Mouse (Mus musculus): ENCODE measurements around the gene Azi2.

Azi2 gene

DNA sequence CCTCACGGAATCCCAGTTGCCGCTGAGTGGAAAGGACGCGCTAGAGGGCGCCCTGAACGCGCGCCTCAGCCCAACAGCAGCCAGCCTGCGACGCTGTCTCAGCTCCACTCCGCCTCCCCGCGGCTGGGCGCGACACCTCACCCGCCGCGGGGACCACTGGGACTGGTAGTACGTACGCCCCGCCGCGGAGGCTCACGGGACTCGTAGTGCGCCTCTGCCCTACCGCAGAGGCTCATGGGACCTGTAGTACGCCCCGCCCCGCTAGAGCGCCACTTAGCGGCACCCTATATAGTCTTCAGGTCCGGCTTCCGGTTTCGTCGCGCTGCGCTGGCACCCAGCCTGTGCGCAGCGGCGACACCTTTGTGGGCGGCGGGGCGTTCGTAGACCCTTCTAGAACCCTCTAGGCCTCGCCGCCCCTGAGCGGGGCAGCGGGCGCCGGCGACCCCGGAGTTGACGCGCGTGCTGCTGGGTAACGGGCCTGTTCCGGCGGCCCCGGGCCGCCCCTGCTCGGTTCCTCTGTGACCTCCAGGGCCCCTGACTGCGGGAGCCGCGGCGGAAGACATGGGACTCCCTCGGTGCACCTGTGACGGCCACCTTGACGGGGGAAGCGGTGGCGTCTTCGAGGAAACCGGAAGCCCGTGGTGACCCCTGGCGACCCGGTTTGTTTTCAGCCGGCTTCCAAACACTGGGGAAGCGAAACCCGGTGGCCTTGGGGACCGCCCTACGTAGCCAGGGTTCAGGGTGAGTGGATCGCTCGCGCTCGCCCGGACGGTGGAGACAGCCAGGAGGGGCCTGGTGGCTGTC lies at the start of gene Azi2:
Azi2 (plus strand) TSS at position 282 of the 804 bp plus-strand sequence.
- peak; percentile 97 for DNase-seq (ENCODE audit: low read depth, low spot score)

DNA sequence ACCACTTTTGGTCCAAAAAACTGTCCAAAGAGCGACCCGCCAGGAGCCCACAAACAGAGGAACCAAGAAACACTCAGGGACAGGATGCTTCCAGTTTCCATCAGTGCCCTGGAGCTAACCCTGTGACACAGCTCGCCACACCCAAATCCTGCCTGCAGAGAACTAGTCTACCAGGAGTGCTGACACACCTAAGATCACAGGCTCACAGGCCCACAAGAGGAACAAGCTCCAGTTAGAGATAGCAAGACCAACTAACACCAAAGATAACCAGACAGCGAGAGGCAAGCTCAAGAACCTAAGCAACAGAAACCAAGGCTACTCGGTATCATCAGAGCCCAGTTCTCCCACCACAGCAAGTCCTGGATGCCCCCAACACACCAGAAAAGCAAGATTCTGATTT lies 43.7 kb upstream of the Azi2 start:
- DNase-seq (ENCODE audit: low read depth, low spot score): no peak

DNA sequence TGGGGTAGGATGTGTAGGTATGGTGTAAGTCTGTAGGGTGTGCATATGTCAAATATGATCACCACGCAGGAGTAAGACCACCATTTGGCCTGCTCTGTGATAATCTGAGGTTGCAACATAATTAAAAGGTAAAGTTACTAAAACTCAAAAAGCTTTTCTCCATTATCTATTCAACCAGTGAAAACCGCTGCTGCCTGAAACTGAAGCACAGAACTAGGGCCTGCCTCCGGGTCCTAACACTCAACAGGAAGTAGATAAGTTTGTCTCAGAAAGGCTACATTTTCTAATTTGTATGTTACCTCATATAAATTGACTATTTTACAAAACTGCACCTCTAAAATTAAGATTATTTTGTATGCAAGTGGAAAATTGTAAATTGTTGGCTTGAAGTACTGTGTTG lies 38.8 kb upstream of the Azi2 start:
- DNase-seq (ENCODE audit: low read depth, low spot score): no peak

DNA sequence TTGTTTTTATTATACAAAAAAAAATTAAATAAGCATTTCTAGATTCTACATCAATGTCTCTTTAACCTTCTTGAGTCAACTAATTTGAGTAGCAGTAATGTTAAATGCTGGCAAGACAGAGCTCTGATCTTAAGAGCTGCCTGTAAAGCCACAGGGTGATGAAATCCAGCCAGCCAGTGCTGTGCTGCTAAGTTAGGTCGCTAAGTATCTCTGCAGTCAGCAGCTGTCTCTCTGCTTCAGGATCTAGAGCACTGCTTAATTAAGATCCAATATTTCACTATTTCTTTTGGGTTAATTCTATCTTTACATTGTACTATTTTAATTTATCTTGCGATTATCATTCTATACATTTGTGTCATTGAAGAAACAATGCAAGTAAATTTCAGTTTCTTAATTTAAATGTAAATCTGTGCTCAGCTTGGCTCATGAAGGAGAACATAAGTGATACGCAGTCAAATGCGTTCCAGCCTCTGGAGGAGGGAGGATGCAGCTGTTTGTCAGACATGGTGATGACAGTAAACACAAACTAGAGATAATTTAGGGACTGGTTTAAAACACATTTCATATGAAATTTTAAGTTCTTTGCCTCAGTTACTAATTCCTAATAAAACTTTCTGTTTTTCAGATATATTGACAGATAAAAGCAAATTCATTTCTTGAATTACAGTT lies 36.9 kb upstream of the Azi2 start:
- DNase-seq (ENCODE audit: low read depth, low spot score): no peak

DNA sequence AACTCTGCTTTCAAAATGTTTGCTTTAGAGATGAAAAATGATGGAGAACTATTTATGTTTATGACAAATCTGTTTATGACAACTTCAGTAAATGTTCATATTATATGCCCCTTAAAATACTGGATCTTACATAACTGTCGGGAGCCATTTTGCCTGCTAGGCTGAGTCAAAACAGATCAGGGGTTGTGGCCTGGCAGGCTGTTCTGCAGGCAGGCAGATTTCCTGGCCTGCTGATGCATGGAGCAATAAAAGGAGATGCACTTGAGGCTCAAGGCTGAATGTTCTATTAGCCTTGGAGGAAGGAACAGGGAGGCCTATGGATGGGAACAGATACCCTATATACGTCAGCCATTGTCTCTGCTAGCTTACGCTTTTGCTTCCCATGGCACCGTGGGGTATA lies 36.4 kb upstream of the Azi2 start:
- DNase-seq (ENCODE audit: low read depth, low spot score): no peak

DNA sequence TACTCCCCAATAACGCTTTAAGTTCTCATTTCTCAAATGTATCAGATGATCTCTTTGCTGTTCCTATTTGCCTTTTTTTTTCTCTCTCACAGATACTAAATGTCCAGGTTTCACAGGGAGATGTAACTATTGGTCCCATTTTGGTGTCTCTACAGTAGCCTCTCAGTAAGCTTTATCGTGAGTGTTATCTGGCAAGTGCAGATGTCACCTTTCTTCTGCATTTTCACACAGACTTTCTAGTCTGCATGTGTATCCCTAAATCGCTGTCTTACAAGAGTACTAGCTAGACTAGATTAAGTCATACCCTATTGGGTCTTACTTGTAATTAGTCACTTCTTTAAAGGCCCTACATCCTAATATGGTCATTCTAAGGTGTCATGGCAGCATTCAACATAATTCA lies 27.4 kb upstream of the Azi2 start:
- DNase-seq (ENCODE audit: low read depth, low spot score): no peak

DNA sequence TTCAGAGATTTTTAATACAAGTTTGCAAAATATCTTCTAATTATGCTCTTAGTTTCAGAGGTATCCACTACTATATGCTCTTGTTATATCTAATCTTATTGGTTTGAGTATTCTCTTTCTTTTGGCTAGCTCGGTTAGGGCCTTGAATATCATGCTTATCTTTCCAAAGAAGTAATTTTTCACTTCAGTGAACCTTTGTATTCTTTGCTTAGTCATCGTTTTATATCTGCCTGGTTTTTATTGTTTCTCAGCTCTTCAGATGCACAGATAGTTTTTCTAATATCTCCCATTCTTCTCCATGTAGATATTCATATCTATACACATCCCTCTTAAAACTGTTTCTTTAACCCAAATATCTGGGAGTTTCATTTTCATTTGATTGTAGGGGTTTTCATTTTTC lies 15.3 kb upstream of the Azi2 start:
- no peak for DNase-seq (ENCODE audit: low read depth, low spot score)

DNA sequence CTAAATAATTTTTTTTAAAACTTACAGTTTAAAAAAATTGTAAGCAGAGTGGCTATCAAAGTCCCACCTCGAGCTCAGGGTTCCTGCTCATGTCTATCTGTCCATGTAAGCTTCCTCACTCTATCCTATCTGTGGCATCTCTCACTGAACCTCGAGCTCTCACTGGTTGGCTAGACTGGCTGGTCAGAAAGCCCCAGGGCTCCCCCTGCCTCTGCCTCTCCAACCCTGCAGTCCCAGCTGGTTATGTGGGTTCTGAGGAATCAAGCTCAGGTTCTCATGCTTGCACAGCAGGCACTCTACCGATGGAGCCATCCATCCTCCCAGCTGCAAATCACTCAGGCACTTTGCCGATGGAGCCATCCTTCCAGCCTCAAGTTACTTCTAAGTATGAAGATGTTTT lies 10.8 kb upstream of the Azi2 start:
- DNase-seq (ENCODE audit: low read depth, low spot score): no peak

DNA sequence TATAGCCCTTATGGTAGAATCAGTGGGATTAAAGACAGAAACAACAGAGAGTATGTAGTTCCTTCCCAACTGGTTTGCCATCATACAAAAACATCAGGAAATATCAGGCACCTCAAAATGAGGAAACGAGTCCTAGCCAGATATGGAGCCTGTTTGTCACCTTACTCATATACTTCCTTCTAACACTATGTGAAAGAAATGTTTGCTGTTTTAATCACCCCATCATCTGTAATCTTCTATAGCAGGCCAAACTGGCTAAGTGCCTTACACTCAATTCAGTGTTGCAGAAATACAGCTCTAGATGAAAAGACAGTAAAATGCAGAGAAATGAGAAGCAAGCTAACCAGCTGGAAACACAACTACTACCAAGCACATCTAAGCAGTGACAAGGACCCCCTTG lies 10.0 kb upstream of the Azi2 start:
- no peak for DNase-seq (ENCODE audit: low read depth, low spot score)

DNA sequence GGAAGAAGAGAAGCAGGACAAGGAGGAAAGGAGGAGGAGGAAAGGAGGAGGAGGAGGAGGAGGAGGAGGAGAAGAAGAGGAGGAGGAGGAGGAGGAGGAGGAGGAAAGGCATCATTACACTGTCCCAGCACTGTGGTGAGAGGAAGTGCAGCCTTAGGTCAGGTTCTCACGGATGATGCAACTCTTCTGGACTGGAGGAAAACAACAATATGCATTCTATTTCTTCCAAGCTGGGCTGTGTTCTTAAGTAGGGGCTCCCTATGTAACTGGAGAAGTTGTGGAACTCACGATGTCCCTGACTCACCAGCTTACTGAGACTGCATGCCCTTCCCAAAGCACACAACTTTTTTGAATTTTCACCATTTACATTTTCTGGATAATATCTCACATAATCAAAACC lies 8.6 kb upstream of the Azi2 start:
- no peak for DNase-seq (ENCODE audit: low read depth, low spot score)

DNA sequence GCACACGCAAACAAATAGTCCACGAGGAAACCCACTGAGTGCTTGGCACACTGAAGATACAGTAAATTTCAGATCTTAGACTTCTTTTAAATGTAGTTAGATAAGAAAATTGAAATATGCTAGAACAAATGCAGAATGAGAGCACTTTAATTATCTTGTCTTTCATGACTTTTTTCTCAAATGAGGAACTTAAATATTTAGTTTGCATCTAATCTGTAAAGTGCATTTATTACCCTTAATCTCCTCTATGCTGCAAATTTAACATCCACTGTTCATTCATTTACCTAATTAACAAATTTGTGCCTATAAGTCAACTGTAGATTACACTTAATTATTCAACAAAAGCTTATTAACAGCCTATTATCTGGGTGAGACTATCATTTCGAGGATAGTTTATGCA lies 5.3 kb upstream of the Azi2 start:
- no peak for DNase-seq (ENCODE audit: low read depth, low spot score)

DNA sequence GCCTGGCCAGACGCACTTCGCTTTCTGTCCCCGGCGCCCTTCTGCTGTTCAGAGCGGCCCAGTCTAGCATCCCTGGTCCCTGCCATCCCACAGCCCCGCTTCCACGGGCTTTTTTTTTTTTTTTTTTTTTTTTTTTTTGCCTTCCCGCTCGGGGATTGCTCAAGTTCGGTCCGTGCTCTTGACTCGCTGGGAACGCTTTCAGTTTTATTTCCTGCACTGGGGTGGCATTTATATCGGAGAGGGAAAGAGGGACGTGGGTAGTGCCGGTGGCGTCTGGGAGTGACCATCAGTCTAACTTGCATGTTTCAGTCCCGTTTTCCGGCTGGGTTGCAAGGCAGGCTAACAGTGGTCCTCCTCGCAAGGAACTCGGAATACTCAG lies 712 bp downstream of the Azi2 start:
- DNase-seq (ENCODE audit: low read depth, low spot score): peak; percentile 23

DNA sequence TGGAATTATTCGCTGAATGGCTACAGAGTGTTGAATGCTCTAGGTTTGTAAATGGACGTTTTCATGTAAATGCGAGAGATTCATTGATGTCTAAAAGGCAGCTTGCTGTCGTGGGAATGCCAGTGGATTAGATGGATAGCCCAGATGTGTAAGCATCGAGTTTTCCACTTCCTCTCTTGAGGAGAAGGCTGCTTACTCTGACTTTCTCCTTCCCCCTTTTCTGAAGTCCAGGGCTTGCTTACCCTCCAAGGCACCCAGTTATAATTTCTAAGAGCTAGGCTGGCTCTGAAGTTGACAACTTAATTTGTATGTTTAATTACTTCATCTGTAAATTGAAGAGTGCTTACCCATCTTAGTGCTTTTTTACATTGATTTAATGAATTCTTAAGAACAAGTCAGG lies 1.3 kb downstream of the Azi2 start:
- no peak for DNase-seq (ENCODE audit: low read depth, low spot score)

DNA sequence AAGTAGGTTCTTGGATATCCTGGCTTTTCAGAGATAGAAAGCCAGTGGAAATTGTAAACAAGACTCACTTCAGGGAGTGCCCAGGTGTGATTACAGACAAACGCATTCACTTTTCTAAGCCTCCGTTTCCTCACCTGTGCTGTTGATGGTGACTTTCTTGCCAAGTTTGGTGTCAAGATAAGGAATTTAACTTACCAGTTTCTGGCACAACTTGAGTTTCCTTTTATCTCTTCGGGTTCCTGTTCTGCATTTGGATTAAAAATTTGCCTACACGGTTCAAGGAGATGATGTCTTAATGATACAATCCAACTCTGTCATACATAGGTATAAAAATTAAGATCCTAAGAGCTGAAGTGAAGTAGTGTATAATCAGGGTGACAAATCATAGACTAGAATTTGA lies 2.4 kb downstream of the Azi2 start:
- no peak for DNase-seq (ENCODE audit: low read depth, low spot score)

DNA sequence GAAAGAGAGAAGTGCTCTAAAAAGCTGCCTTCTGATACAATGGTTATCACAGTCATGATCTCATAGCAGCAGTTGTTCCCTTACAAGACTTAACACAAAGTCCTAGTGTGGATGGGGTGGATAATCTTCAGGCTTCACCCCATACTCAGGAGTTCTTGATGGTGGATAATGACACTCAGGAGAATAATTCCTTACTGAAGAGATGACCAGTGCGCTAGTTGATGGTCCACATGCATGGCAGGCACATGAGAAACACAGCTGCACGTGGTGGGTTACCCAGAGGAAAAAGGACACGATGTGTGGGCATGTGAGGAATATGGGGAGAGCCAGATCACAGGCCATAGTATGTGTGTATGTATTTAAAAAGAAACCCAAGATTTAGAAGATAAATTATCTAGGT lies 3.3 kb downstream of the Azi2 start:
- DNase-seq (ENCODE audit: low read depth, low spot score): no peak

DNA sequence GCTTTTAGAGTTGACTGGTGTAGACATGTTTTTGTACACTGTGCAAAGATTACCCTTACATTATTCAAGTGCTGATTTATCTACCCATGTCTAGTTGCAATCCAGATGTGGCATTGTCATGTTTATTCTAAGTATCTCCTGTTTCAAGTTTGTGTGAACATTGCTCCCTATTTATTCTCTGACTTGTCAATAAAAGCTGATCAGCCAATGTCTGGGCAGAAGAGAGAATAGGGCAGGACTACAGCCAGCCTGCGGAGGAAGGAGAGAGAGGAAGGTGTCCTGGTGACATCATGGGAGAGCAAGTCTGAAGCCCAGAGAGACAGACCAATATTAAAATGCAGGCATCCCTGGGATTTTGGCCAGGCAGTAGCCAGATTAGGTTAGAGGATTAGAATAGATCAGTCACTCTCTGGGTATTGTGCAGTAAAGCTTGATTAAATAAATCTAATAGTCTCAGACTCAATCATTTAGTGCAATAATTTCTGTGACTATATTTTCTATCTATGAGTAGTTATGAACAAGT lies 4.8 kb downstream of the Azi2 start:
- no peak for DNase-seq (ENCODE audit: low read depth, low spot score)

DNA sequence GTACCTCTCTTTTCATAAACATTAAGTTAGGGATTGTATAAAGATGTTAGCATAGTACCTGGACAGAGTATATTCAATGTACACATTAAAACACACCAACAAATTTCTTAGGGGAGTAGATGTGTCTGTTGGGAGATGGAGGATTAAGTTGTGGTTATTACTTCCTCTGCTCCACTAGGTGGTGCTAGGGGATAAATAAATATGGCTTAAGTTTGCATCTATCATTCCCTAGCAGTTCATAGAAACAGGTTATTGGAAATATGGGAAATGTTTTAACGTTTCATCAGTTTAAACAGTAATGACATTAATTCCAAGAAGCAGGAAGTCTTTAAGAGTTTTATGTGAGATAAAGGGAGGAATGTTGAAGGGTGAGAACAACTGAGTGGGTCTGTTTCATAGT lies 13.0 kb downstream of the Azi2 start:
- peak; percentile 18 for DNase-seq (ENCODE audit: low read depth, low spot score)

DNA sequence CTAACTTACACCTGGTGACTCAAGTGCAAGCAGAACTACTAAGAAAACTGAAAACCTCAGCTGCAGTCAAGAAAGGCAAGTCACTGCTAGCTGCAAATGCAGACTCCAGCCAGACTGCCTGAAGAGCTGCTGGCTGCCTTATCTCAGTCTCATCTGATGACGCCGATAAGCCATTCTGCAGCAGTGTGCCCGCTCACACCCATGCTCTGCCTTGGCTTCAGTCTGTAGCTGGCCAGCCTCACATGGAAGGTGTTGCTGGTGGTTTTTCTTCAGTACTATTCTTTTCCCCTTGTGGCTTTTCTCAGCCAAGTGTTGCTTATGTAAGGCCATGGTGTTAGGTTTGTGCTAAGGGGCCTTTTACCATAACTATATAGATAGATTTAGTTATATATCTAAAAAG lies 18.8 kb downstream of the Azi2 start:
- no peak for DNase-seq (ENCODE audit: low read depth, low spot score)

DNA sequence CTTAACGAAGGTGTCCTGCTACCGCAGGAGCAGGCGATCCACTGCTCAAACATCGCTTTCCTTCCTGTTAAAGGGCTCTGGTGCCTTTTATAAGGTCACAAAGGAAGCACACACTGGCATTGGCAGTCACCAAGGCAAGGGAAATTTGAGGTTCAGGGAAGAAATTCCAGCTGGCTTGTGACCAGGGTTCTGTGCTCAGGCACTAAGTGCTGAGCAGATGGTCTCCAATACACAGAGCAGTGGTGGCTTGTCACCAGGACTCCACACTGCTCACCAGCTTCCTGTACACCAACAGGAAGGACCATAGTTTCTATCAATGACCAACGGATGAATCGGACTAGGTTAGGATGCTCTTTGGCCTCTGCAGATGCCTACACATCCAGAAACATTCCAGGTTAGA lies 30.1 kb downstream of the Azi2 start:
- DNase-seq (ENCODE audit: low read depth, low spot score): no peak

DNA sequence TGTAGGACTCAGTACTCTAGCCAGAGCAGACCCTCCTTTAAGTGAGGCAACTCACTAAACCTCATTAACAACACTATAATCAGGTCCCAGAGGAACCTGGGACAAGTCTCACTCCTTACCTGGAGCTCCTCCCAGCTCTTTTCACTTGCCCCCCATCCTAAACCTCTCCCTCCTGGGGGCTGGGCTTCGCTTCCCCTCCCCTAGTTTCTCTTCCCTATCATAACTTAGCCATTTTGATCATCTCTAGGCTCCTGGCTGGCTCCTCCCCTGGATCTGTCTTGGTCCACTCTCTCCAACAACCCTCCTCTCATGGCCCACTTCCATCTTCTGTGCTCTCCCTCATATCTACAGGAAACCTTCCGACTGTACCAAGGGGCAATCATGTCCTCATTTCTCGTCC lies 31.0 kb downstream of the Azi2 start:
- DNase-seq (ENCODE audit: low read depth, low spot score): no peak

DNA sequence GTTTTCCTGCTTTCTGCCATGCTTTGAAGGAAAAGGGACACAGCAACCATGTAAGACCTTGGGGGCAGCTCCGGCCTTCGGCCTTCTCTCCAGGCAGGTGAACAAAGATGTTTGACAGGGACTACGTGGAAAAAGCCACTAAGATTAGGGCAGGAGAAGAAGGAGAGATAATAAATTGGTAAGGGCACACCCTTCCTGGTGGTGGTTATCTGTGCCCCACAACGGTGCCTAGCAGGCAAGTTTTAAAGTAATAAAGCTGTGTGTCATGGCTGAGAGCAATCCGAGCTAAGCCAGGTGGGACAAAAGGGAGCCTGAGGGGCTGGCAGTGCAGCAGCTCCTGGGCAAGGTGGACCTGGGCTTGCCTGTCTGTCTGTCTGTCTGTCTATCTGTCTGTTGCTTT lies 31.8 kb downstream of the Azi2 start:
- DNase-seq (ENCODE audit: low read depth, low spot score): no peak

DNA sequence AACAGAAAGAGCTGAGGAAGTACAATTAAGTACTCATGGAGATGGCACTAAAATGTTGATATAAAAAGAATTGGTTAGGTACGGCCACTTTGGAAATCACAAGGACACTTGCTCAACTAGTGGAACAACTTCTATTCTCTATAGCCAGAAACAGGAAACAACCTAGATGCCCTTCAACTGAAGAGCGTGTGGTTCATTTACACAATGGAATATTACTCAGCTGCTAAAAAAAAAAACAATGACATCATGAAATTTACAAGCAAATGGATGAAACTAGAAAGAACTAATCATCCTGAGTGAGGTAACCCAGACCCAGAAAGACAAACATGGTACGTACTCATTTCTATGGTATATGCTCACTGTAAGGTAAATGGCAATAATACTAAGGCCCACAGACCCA lies 33.1 kb downstream of the Azi2 start:
- no peak for DNase-seq (ENCODE audit: low read depth, low spot score)

Data from telencephalon, adult 2 months (tissue).